Mouse (Mus musculus): ENCODE data around the gene Zbtb24. TPM values are rescaled to one million over a fixed set of nuclear protein-coding genes. Genes with fewer than 3 reads are reported as not detected.
"Not testable (repeated sequence)": the region's sequence is repeated elsewhere in the genome, so short reads cannot be mapped to it uniquely, and the experiment has no call there.

Gene Zbtb24
- polyA plus RNA-seq, 1 experiment from 2014 or later = 19.2 TPM

GRCm38 (mm10) chr10:41504996-41505395, 54.8 kb downstream of the Zbtb24 start:
- Histone ChIP-seq H3K27me3 (ENCODE audit: insufficient read depth, low read length) (no peaks in the 10 kb centered on the region), H3K4me1 (ENCODE audit: insufficient read depth) (no peaks in the 10 kb centered on the region), H3K36me3 (ENCODE audit: insufficient read depth) (no peaks in the 10 kb centered on the region), H3K27ac (ENCODE audit: low read depth) (no peak overlapping the region), H3K9ac (no peak overlapping the region), H3K4me3 (ENCODE audit: low read depth, low read length) (no peak overlapping the region), H3K4me2 (no peak overlapping the region), H3K9me3 (ENCODE audit: low read depth, low read length) (no peaks in the 10 kb centered on the region)
- DNase-seq = no peak
- no peak for ATAC-seq (ENCODE audit: insufficient read depth)
- TF ChIP-seq CTCF (IDR thresholded peaks at IDR 0.05; ENCODE audit: low read depth) = no peak
- 89% methylated on average over 1 of the region's 1 CpGs for WGBS

GRCm38 (mm10) chr10:41505446-41505845, 55.3 kb downstream of the Zbtb24 start:
- H3K27me3 ChIP-seq (ENCODE audit: insufficient read depth, low read length); H3K4me2 ChIP-seq; H3K27ac ChIP-seq (ENCODE audit: low read depth); H3K9me3 ChIP-seq (ENCODE audit: low read depth, low read length); H3K4me1 ChIP-seq (ENCODE audit: insufficient read depth); H3K36me3 ChIP-seq (ENCODE audit: insufficient read depth); H3K4me3 ChIP-seq (ENCODE audit: low read depth, low read length); H3K9ac ChIP-seq: not testable (repeated sequence)
- TF ChIP-seq CTCF (IDR thresholded peaks at IDR 0.05; ENCODE audit: low read depth) = peak; percentile 83
- 2% methylated on average over 3 of the region's 3 CpGs for WGBS
- DNase-seq (peak; percentile 93), ATAC-seq (ENCODE audit: insufficient read depth) (peak; percentile 38; the same call in 1 of the 2 replicates)

GRCm38 (mm10) chr10:41509160-41509559, 59.0 kb downstream of the Zbtb24 start:
- ATAC-seq (ENCODE audit: insufficient read depth) (no peak), DNase-seq (peak; percentile 43)
- 46% methylated on average over 2 of the region's 2 CpGs for WGBS
- H3K4me1 ChIP-seq (ENCODE audit: insufficient read depth) = no peaks in the 10 kb centered on the region
- TF ChIP-seq CTCF (IDR thresholded peaks at IDR 0.05; ENCODE audit: low read depth) = peak; percentile 55
- no peaks in the 10 kb centered on the region for H3K9me3 ChIP-seq (ENCODE audit: low read depth, low read length)
- H3K4me2 ChIP-seq = no peak overlapping the region
- H3K27me3 ChIP-seq (ENCODE audit: insufficient read depth, low read length) = no peaks in the 10 kb centered on the region
- no peak overlapping the region for H3K27ac ChIP-seq (ENCODE audit: low read depth)
- H3K4me3 ChIP-seq (ENCODE audit: low read depth, low read length) = no peak overlapping the region
- no peak overlapping the region for H3K9ac ChIP-seq
- no peaks in the 10 kb centered on the region for H3K36me3 ChIP-seq (ENCODE audit: insufficient read depth)

- H3K4me2 ChIP-seq = no peak overlapping the region
- no peak overlapping the region for H3K27ac ChIP-seq (ENCODE audit: low read depth)
- H3K4me1 ChIP-seq (ENCODE audit: insufficient read depth) = no peaks in the 10 kb centered on the region
- H3K27me3 ChIP-seq (ENCODE audit: insufficient read depth, low read length) = no peaks in the 10 kb centered on the region
- H3K9ac ChIP-seq = no peak overlapping the region
- H3K4me3 ChIP-seq (ENCODE audit: low read depth, low read length) = no peak overlapping the region
- ATAC-seq (ENCODE audit: insufficient read depth) (no peak), DNase-seq (no peak)
- no peaks in the 10 kb centered on the region for H3K36me3 ChIP-seq (ENCODE audit: insufficient read depth)
- H3K9me3 ChIP-seq (ENCODE audit: low read depth, low read length) = no peaks in the 10 kb centered on the region
- TF ChIP-seq CTCF (IDR thresholded peaks at IDR 0.05; ENCODE audit: low read depth) = no peak
- 65% methylated on average over 4 of the region's 4 CpGs for WGBS
These were observed 64.1 kb downstream of the Zbtb24 start for GRCm38 (mm10) chr10:41514301-41514700.

GRCm38 (mm10) chr10:41514921-41515320, 64.7 kb downstream of the Zbtb24 start:
- ATAC-seq (ENCODE audit: insufficient read depth) = no peak
- no peak for DNase-seq

More at GRCm38 (mm10) chr10:41514921-41515320, 64.7 kb downstream of the Zbtb24 start:
- Histone ChIP-seq H3K9ac (no peak overlapping the region), H3K4me3 (ENCODE audit: low read depth, low read length) (no peak overlapping the region), H3K9me3 (ENCODE audit: low read depth, low read length) (no peaks in the 10 kb centered on the region), H3K27me3 (ENCODE audit: insufficient read depth, low read length) (no peaks in the 10 kb centered on the region), H3K4me2 (no peak overlapping the region), H3K36me3 (ENCODE audit: insufficient read depth) (no peaks in the 10 kb centered on the region), H3K4me1 (ENCODE audit: insufficient read depth) (no peaks in the 10 kb centered on the region), H3K27ac (ENCODE audit: low read depth) (no peak overlapping the region)
- TF ChIP-seq CTCF (IDR thresholded peaks at IDR 0.05; ENCODE audit: low read depth) = no peak

Other genes starting within 250 kb of the Zbtb24 start
- 16.4 and 17.9 TPM in 2 replicates for gene Fig4, start 147.1 kb upstream of the Zbtb24 start, polyA plus RNA-seq (2014; fragmentation: Nextera tagmentation; extraction: Ambion mirVana)
- gene Ak9, start 146.4 kb upstream of the Zbtb24 start, polyA plus RNA-seq (2014; fragmentation: Nextera tagmentation; extraction: Ambion mirVana) = not detected in 2 replicates
- 75.1 and 78.7 TPM in 2 replicates for gene Mical1, start 25.9 kb downstream of the Zbtb24 start, polyA plus RNA-seq (2014; fragmentation: Nextera tagmentation; extraction: Ambion mirVana)
- gene Smpd2, start 40.0 kb downstream of the Zbtb24 start, polyA plus RNA-seq (2014; fragmentation: Nextera tagmentation; extraction: Ambion mirVana) = 61.4 and 62.4 TPM in 2 replicates
- 0.73 and 1.2 TPM in 2 replicates for gene Ppil6, start 40.1 kb downstream of the Zbtb24 start, polyA plus RNA-seq (2014; fragmentation: Nextera tagmentation; extraction: Ambion mirVana)
- gene Cd164, start 69.0 kb downstream of the Zbtb24 start, polyA plus RNA-seq (2014; fragmentation: Nextera tagmentation; extraction: Ambion mirVana) = 196 and 208 TPM in 2 replicates

All from lung, embryonic 14.5 days (tissue).